Mouse (Mus musculus) midbrain, embryonic 12.5 days (tissue): ENCODE data around the gene 4930402H24Rik. TPM values are rescaled to one million over a fixed set of nuclear protein-coding genes. Genes with fewer than 3 reads are reported as not detected.

Source experiments
- polyA plus RNA-seq: library from polyadenylated mRNA; unstranded; fragments of >200 nt; fragmentation: Nextera tagmentation; extraction: Ambion mirVana; gene quantifications from 2 replicates; pipeline ENCODE4 v1.2.1, GENCODE M21; 2016

4930402H24Rik gene
- polyA plus RNA-seq, 1 experiment from 2014 or later, result 86.9 TPM

Other genes starting within 250 kb of the 4930402H24Rik start
- gene Ddrgk1, start 241.7 kb downstream of the 4930402H24Rik start, polyA plus RNA-seq, result 47.4 and 54.8 TPM in 2 replicates
- 139 and 146 TPM in 2 replicates for gene Itpa, start 238.8 kb downstream of the 4930402H24Rik start, polyA plus RNA-seq
- gene Slc4a11, start 208.9 kb downstream of the 4930402H24Rik start, polyA plus RNA-seq, result 0.57 and 0.77 TPM in 2 replicates
- 11.8 and 15.4 TPM in 2 replicates for gene Atrn, start 89 bp upstream of the 4930402H24Rik start, polyA plus RNA-seq
- 5.9 and 6.8 TPM in 2 replicates for gene Gfra4, start 136.7 kb upstream of the 4930402H24Rik start, polyA plus RNA-seq
- gene Adam33, start 157.4 kb upstream of the 4930402H24Rik start, polyA plus RNA-seq, result 2.0 and 2.1 TPM in 2 replicates
- gene Siglec1, start 180.4 kb upstream of the 4930402H24Rik start, polyA plus RNA-seq, result 0.13 and 0.27 TPM in 2 replicates
- 6.4 and 7.6 TPM in 2 replicates for gene Hspa12b, start 220.9 kb upstream of the 4930402H24Rik start, polyA plus RNA-seq
- not detected in 2 replicates for gene Gm11037, start 227.1 kb upstream of the 4930402H24Rik start, polyA plus RNA-seq